Mouse (Mus musculus): ENCODE results near the gene Sh3glb2.

Gene Sh3glb2

GRCm38 (mm10) chr2:30336174-30336915 lies 22.8 kb downstream of the Sh3glb2 start:
- no peak for DNase-seq

- DNase-seq: no peak
Observed at GRCm38 (mm10) chr2:30335324-30335723, 23.8 kb downstream of the Sh3glb2 start.

DNA sequence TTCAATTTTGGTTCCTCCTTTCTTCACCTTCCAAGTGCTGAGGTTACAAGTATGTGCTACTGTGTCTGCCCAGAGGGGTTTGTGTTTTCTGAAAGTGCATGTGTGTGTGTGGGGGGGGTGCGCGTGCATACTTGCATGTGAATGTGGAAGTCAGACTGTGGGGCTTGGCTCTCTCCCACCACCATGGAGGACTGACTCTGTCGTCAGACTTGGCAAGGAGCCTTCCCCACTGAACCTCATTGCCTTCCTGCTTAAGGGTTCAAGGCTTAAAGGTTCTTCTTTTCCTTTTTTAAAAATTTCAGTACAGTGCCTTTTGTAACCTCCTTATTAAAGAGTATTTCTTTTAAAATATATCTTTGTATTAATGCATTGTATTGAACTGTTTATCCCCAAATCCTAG lies 30.3 kb downstream of the Sh3glb2 start:
- DNase-seq: no peak

GRCm38 (mm10) chr2:30327276-30327675 lies 31.9 kb downstream of the Sh3glb2 start:
- DNase-seq: no peak

GRCm38 (mm10) chr2:30325296-30325695 lies 33.8 kb downstream of the Sh3glb2 start:
- DNase-seq: no peak

DNA sequence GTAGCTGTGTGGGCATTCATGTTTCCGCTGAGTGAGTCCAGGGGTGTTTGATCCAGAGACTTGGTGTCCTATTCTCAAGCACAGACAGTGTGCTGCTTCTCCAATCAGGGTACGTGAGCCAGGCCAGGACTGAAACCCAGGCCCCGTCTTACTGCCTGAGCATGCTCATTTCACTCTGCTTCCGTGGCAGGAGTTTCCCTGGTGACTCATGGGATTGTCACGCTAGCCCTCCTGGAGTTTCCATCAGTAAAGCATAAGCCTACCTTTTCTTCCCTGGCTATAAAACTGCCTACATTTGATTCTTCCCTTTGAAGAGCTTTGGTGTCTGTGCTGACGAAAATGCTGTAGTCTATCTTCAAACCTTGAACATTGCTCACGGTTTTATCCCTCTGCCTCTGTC lies 36.0 kb downstream of the Sh3glb2 start:
- no peak for DNase-seq

DNA sequence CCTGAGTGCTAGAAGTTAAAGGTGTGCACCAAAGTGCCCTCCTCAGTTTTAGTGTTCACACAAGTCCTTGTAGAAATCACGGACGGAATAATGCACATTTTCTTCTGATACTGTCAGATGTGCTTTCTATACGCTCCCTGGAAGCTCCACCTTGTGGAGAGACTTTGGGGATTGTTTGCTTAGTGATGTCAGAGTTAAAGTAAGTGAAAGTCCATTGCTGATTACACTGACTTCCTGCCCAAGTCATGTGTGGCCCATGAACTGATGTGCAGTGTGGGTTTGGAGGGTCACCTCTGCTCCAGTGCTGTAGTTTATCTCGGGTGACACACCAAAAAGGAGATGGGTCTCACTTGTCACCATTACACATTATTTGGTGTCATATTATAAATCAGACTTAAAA lies 39.9 kb downstream of the Sh3glb2 start:
- DNase-seq: no peak

GRCm38 (mm10) chr2:30316955-30317354 lies 42.2 kb downstream of the Sh3glb2 start:
- no peak for DNase-seq

- no peak for DNase-seq
Observed at GRCm38 (mm10) chr2:30316136-30316535, 43.0 kb downstream of the Sh3glb2 start.

DNA sequence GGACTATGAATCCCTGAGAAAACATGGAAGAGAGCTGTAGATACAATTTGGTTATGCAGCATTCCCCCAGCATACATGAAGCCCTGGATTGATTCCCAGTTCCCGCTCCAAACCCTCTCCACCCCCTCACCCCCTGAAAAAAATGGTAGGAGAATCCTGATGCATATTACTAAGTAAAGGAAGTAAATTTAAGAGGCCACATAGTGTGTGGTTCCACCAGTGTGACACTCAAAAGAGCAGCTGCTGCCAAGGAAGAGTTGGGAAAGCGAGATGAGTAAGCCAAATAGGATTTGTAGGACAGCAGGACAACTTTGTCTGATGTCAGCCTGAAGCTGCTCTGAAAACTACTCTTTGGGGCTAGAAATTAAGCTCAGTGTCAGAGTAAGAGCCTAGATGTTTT lies 47.7 kb downstream of the Sh3glb2 start:
- DNase-seq: no peak

DNA sequence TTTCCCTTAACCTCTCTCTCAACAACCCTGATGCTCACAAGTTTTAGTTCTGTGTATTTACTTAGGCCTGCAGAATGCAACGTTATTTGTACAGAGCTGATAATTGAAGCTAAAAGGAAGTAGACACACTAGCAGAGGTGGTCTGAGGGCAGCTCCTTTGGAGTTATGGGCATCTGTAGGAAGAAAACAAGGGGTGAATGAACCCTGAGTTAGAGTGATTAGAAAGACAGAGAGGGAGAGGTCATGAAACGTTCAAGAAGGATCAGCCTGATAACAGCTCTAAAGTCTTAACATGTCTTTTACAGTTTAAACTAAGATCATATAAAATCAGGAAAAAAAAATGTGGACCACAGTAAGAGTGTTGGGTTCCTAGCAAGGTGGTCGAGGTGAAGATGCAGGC lies 49.8 kb downstream of the Sh3glb2 start:
- DNase-seq: no peak

- DNase-seq: no peak
Observed at GRCm38 (mm10) chr2:30306087-30306486, 53.0 kb downstream of the Sh3glb2 start.

DNA sequence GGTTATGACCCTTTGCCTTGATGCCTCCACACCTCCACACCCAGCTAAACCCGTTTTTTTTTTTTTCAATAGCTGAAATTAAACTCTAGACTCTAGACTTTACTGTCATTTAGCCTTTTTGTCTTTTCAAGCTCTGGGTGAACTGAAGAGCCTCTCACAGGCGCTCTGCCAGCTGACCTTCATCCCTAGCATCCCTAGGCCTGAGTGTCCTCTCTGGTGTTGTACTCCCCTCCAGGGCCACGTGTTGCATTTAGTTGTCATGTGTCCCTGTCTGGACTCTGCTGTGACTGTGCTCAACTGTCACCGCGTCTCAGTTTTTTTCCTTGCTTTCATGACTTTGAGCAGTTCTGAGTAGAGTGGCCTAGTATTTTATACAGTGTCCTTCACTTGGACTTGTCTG lies 59.2 kb downstream of the Sh3glb2 start:
- peak; percentile 25 for DNase-seq

- peak; percentile 31 for DNase-seq
Observed at GRCm38 (mm10) chr2:30299525-30299924, 59.6 kb downstream of the Sh3glb2 start.

All from kidney, adult 9 months (tissue).